Mouse (Mus musculus) erythroblast, embryonic 14.5 days (primary cell): ENCODE measurements around the gene Abca9.

Experiments
- GATA1 ChIP-seq: IDR thresholded peaks from 2 replicates; pipeline ENCODE4 v1.6.1; 2012; ENCODE audit warnings: low read length, inconsistent platforms, mixed read lengths
- TAL1 ChIP-seq: IDR thresholded peaks from 3 replicates; pipeline ENCODE4 v1.6.1; 2012; ENCODE audit warnings: low read length, inconsistent platforms, mixed read lengths

DNA sequence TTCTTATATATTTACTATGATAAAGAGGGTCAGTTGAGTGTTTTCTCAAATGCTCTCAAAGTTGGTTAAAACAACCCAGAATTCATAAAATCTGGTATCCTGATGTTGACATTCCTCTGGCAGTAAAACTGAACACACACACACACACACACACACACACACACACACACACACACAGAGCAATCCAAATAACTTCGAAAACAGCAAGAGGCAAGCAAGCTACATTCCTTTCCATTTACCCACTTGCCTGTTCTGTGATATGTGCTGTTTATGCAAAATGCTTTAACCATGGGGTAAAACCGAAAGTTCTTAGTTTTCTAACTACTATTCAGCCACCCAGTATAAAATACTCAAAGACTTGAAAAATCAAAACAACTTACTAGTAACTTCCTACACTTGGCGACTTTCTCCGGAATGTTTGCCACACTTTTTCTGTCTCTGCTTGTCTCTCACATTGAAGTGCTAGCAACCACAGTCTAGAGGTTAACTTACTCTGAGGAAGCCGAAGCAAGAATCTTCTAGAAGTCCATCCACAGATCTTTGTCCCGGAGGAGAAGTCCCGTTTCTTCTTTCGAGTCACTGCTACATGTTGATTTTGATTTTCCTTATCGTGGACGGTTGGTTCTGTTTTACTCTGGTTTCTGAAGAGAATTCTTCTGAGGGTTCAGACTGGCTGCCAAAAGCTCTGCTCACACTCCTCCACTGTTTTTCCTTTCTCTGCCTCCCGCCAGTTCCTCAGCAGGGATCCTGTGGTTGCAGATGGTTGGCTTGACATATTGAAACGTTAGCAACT lies at the start of gene Abca9:
- TF ChIP-seq TAL1 (no peak), GATA1 (no peak)
